Mouse (Mus musculus) liver, adult 2 months (tissue): ENCODE measurements around the gene Elac2.

Experiments
- CTCF ChIP-seq: fragments of 200-500 bp; IDR thresholded peaks from 2 replicates; pipeline ENCODE4 v1.5.1; 2011; ENCODE audit warnings: low read depth, low read length, control low read depth
- POLR2A ChIP-seq: fragments of 200-500 bp; IDR thresholded peaks from 2 replicates; pipeline ENCODE4 v1.6.1; 2011; ENCODE audit warnings: low read length, control low read depth; ENCODE audit not compliant: insufficient read depth; ENCODE audit errors: extremely low read depth

- no peak for TF ChIP-seq CTCF
- no peak for TF ChIP-seq POLR2A
Measured at GRCm38 (mm10) chr11:65020744-65021143, 41.9 kb downstream of the Elac2 start.
